Mouse (Mus musculus): Measurements from ENCODE around the gene Mlh3.

The Mlh3 gene

DNA sequence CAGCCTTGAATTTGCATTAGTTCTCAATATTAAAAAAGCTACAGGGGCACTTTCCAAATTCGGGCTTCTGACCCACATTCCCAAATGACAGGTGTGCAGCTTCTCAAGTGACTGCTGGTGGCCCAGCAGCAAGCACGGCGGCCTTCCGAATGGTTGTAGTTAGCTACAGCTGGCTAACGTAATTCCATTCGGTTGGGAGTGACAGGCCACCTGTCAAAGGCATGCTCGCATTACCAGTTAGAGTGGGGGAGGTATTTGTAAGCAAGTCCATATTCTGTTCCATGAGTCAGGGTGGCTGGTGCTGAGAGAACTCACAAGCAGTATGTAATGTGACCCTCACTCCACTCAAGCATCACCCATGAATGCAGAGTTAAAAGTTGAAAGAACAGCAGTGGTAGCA lies 43.2 kb downstream of the Mlh3 start:
- no peak for DNase-seq

DNA sequence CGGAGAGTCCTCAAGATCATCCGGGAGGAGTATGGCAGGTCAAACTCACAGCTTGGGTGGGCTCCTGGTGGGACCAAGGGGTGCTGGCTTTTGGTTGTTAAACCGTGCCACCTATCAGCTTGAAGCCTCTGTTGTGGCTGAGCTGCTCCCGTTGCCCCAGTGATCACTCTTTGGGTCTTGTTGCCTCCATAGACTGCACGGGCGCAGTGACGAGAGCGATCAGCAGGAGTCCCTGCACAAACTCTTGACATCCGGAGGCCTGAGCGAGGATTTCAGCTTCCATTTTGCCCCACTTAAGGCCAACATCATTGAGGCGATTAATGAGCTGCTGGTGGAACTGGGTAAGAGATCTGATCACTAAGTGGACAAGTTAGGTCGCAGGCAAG lies 50.5 kb downstream of the Mlh3 start:
- peak; percentile 17 to 26 for DNase-seq

DNA sequence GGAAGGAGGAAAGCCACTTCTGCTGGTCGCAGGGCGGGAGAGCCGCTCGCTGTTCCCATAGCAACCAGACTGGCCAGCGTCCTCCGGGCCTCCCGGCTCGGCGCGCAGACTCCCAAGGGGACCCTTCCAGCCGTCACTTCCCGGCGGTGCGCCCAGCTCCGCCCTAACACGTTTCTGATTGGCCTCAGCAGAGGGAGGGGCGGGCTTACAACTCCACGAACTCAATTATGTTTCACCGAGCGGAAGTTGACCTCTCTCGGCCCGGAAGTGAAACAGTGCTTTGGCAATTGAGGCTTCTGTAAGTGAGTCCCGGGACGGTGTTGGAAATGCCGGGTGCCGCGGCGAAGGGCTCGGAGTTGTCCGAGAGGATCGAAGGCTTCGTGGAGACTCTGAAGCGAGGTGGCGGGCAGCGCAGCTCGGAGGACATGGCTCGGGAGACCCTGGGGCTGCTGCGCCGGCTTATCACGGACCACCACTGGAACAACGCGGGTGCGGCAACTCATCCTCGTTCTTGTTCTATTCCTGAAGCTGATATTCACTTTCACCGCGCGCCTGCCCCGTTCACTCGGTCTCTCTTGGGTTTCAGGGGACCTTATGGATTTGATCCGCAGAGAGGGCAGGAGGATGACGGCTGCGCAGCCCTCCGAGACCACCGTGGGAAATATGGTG lies 51.0 kb downstream of the Mlh3 start, which contains the start of gene Eif2b2:
TSS of gene Eif2b2 (plus strand) at position 246 of the 669 bp plus-strand sequence.
- peak; percentile 98 for DNase-seq

DNA sequence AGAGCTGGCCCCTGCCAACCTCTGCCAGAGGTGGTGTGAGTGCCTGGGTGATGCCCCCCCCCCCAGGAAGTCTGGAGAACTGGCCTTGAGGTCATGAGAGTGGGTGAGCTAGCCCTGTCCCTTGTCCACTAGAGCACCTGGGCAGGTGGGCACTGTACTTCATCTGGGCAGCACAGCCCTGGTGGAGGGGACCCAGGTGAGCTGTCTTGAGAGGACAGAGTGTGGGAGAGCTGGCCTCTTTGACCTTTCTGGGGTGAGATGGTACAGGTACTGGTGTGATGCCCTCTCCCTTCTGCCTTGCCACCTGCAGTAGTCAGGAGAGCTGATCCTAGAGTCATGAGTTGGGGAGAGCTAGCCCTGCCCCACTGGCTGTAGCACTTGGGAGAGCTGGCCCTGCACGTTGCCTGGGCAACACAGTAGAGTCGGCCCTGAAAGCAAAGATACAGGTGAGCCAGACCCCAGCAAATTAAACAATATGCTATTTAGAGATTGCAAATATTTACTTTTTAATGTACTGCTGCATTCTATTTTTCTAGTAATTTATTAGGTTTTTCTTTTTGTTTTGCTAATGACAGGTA lies 52.6 kb downstream of the Mlh3 start:
- no peak for DNase-seq

DNA sequence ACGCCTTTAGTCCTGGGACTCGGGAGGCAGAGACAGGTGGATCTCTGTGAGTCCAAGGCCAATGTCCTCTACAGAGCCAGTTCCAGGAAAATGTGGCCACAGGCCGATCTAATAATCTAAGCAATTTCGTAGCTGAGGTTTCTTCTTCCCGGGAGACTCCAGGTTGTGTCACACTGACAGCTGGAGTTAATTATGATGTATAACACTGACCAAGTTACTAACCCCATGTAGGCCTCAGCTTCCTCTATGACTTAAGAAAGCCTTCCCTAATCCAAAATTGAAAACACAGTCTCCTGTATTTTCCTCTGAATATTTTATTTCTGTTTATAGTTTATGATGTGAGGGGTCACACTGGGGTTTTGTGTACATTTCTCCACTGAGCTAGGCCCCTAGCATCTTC lies 55.4 kb downstream of the Mlh3 start:
- no peak for DNase-seq

DNA sequence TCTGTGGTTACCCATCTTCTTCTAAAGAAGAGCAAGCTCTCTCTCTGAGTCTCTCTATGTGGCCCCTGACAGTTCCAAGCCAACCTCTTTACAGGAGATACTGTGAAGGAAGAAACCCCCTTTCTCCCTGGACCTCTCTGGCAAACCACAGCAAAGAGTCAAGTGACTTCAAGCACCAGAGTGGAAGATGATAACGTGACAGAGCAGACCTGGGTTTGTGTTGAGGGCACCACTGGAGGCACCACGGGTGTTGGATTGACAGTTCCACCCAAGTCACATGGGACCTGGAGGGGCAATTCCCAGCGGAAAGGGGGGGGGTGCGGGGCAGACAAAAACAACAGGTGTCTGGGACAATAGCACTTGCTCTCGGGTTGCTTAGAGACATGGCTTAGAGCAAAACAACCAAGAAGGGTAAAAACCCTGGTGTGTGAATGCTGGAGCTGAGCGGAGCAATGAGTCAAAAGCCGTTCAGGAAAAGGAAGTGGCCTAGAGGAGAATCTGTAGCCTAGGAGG lies 61.7 kb downstream of the Mlh3 start:
- no peak for DNase-seq

DNA sequence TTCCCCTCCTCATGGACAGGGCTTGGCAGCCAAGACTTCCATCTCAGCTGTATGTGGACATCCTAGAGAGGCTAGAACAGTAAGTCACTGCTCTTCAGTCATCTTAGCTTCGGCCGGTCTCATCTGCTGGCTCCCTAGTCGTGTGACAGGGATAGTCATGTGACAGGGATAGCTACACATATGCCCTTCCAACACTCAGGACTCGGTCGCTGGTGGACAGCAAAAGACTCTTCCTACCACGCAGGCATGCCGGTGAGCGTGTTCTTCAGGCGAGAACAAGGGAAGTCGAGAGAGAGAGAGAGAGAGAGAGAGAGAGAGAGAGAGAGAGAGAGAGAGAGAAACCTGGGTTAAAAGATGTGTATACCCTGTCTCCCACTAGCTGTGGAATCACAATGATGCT lies 65.0 kb downstream of the Mlh3 start:
- no peak for DNase-seq

DNA sequence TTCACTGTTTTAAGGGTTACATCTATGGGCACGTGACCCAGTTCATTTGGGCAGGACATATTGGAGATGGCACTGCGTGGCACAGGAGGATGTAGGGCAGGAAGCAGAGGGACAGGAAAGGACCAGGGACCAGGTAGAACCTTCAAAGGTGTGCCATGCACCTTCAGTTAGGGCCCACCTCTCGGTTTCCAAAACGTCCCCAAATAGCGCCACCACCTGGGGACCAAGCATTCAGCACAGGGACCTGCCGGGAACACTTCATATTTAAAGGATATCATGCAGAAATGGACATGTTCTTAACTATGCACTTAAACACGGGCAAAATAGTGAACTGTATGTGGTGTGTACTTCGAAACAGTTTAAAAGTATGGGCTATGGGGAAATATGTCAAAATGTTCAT lies 66.3 kb downstream of the Mlh3 start:
- no peak for DNase-seq

DNA sequence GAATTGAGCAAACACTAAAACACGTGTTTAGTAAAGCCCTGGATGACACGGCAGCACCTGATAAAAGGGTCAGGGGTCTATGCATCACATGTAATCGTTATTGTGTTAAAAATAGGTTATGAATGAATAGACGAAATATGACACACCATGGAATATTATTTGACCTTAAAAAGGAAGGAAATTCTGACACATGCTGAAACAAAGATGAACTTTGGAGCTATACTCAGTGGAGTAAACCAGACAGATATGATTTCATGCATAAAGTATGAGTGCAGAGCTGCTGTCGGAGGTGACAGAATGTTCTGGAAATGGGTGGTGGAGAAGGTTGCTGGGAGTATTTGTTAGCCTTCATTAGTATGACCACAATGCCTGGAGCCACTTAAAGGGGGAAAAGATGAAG lies 66.7 kb downstream of the Mlh3 start:
- DNase-seq: no peak

DNA sequence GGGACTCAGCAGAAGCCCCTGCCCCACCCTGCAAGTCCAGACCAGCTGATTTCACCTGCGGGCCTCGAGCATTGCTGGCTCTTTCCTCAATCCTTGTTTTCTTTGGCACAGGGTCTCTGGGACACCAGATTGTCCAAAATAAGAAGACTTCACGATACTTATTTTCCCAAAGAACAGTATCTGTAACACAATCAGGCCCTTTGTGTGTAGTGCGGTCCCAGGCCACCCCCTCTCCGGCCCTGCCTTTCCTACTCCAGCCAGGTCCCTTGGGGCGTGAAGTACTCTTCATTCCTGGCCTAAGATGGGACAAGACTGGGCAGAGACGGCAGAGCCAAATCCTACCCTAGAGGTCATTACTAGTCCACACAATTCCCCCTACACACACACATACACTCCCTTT lies 68.2 kb downstream of the Mlh3 start:
- DNase-seq: no peak

DNA sequence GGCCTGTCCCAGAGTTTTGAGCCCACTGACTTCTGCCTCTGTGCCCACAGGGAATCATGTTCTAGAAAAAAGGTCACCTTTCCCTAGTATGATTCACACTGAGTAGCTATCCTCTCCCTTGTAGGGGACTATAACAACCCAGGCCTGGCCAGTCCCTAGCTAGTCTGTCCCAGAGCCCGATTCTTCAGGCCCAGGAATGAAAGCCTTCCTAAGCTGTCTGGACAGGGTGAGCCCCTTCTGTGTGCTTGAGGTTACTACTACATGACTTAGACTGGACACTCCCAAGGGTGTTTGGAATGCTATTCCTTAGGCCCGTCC lies 68.6 kb downstream of the Mlh3 start:
- no peak for DNase-seq

DNA sequence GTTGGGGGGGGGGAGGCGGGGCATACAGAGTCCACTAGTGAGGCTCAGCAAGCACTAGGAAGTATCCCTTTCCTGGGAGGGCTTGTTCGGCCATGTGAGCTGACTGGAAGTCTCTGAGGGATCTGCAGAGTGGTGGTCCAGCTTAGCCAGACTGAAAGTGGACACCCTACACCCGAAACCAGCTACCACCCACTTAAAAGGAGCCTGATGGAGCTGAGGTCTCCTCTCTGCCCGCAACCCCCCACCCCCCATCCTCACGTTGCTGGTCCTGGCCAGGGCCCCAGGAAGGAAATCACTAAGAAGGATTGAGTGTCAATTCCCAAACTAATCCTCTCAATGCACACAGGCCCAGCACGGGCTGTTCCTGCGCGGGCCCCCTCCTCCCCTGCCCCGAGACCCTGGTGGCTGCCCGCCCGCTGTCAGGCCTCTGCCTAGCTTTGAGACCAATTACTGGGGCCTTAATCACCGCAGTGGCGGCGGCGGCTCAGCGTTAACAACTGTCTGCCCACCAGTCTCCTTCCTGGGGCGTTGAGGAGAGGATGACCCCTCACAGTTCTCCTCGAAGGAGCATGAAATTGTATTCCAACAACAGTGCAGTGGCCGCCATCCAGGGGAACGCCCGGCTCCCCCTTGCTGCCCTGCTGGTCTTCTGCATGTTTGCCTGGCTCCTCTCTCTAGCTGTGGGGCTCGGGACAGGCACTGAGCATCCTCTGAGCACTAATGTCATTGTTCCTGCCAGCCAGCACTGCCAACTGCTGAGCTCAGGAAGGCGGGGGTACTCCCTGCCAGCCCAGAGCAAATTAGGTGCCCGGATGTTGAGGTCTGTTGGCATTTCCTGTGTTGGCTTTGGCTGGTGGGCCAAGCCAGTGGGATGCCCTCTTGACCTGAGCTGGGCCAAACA lies 69.2 kb downstream of the Mlh3 start:
- DNase-seq: peak; percentile 47 to 48

DNA sequence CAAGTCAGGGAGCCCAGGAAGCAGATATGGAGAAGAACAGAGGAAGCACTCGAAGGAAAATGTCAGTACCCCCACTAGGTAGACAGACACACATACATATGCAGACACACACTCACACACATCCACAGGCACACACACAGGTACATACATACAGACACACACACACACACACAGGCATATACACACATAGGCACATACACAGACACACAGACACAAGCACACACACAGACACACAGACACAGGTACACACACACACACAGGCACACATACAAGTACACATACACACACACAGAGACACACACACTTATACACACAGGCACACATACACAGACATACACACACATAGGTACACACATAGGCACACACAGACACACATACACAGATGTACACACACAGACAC lies 70.4 kb downstream of the Mlh3 start:
- no peak for DNase-seq

DNA sequence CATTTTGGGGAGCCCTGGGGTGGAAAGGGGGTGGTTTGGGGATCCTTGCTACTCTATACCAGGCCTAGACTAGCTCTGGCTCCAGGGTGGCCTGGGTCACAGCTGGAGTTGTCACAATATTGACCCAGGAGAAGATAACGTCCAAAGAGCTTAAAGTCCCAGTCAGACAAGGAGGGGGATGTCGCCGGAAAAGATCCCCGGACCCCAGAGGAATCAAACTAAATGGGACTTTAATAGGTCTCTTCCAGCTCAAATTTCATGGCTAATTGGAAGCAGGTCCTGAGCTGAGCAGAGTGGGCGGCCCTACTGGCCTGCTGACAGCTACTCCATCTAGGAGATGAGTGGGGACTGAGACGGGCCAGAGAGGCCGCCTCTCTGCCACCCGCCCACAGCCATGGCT lies 72.5 kb downstream of the Mlh3 start:
- DNase-seq: no peak

DNA sequence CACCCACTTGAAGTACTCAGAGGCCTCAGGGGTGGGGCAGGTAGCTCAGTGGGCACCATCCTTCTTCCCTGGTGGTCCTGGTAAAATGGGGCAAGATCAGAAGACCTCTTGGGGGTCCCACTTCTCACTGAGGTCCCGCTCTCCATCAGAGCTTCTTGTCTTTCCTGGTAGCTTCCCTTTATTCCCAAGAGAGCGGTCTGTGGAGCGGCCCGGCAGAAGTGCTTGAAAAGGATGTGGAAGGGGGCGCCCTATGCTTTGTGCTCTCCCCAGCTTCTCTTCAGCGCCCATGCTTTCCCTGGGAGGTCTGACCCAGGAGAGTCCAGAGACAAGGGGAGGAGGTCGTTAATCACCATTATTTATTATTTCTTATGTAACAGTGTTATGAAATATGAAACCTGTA lies 73.0 kb downstream of the Mlh3 start:
- DNase-seq: no peak

DNA sequence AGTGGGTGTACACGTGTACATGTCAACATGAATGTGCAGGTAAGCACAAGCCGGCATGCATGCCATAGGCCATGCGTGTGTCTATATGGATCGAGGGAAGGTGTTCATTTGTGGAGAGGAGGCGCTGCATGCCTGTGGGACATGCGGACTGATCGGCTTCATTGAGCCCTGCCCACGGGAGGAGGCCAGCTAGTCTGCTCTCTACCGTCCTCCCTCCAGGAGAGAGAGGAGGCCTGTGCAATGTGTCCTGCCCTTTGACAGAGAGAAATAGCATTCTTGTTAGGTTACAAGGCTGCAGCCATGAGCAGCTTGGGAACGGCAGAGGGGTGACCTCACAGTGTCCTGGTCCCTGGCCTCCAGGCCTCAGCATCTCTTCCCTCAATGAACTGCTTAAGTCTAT lies 74.2 kb downstream of the Mlh3 start:
- DNase-seq: no peak

DNA sequence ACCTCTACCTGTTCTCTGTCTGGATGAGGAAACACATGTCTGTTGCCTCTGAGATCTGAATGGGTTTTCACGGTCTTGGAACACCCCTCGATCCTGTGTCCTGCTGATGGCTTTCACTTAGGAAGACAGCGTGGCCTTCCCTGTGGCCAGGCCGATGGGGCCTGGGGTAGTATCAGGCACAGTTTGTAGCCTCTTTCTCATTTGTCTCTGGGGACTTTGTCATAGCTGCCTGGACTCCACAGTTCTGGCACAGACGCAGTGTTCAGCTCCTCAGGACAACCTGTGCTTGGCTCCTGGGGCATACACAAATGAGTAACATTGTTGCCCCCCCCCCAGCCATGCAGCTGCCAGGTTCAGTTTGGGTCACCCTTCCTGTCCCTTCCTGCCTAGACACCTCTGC lies 75.3 kb downstream of the Mlh3 start:
- no peak for DNase-seq

DNA sequence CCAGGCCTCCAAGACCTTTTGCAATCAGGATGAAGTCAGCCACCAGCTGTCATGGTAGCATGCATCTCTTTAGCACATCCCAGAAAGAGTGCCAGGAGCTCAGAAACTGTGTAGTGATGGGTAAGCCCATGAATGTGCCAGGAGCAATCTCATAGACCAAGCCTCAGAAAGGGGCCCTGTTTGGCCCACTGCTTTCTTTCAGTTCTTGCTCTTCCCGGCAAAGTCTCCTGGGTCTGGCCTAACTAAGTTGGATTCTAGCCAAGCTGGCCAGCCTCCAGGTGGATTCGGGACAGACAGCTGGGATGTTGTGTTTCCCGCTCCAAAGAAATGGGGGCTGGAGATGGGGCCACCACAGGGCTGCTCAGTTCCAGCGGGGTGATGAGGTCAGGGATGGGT lies 75.8 kb downstream of the Mlh3 start:
- DNase-seq: peak; percentile 38 to 58

DNA sequence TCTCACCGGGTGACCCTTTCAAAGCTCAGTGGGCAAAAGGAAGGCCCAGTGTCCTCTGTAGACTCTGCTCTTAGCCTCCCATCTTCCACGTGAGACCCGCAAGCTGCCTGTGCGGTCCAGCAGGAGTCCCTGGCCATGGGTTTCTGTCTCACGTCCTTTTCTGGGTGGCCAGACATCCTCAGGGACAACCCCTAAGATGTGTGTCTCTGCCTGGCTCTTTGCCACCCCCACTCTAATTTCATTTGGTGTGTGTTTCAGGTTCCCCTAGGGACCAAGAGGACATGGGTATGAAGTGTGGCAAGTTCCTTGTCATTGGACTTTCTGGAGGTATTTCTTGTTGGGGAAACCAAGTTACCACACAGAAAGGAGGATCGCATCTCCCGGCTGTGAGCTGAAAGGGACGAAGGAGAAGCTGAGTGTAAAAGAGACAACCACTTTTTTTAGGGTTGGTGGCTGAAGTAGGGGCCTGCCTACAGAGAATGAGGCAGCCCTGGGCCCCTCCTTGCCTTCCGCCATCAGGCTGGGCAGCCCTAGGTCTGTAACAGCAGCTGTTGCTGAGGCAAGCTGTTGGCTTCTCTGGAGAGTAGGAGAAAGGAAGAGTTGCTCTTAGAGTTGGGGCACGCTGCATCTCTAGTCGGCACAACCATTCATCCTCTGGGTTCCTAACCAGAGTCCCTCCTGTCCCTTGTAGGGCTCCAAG lies 76.3 kb downstream of the Mlh3 start:
- DNase-seq: no peak

DNA sequence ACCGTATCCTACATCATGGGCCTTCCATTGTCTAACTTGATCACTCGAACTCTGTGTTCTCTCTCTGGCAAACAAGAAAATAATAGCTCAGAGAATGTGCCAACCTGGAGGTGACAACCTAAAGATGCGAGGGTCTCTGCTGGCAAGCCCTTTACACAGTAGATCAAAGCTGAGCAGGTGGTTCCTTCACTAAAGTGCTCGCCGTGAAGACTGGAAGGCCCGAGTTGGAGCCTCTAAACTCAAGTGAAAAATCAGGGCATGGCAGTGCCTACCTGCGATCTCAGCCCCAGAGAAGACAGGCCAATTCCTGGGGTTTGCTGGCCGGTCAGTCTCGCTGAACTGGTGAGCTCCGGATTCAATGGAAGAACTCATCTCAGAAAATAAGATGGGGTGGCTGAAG lies 77.3 kb downstream of the Mlh3 start:
- no peak for DNase-seq

DNA sequence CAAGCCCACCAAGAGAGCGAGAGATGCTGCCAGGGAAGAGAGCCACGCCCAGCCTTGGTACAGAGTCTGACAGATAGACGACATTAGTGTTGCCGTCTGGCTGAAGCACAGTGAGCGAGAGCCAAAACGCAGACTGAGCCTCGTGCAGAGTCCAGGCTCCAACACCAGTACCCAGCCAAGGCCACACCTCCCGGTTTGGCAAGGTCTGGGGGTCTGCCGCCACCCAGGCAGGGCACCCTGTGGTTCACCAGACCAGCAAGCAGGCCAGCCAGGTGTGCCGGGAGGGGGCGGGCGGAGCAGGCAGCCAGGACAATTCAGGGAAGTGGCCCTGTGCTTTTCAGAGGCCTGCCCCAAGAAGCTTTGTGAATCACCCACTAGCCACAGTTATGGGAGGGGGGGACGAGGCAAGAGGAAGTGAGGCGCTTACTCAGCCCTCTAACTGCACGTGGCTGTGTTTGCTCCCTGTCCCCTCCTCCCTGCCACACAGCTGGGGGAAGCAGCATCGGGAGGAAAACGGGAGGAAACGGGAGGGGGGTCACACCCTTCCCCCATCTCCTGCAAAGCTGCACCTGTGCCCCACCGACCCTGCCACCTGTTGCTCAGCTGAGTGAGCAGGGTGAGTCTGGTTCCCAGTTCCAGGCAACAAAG lies 77.8 kb downstream of the Mlh3 start:
- peak in 1 of 2 experiments; percentile 20 for DNase-seq

DNA sequence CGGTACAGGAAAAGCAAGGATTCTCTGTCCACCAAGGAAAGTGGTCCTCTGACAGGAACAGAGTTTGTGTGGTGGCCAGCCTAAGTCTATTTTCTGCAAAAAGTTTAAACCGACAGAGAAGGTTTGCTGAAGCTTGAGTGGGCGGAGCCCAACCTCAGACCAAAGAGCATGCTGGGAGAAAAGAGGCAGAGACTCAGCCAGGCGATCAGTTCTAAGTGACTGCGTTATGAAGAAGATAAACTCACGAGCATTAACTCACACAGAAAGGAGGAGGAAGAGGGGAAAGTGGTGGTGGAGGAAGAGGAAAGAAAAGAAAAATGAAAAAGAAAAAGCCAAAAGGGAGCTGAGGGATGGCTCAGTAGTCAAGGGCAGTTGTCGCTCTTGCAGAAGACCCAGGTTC lies 80.1 kb downstream of the Mlh3 start:
- no peak for DNase-seq

DNA sequence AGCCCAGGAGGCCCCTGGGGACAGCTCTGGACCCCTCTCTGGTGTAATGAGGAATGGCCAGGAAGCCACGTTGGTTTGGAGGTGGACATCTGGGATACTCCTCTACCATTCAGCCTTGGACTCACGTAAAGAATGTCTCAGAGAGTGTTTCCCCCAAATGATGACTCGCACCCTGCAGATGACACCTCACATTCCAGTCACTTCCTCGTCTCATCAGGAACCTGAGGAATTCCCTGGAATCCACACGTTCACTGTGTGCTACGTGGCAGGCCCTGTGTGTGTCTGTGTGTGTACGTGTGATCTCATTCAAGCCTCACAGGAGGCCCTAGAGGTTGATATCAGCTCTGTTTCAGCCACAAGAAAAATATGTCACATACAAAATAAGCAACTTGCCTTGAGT lies 84.0 kb downstream of the Mlh3 start:
- DNase-seq: no peak
